Mouse (Mus musculus): ENCODE data around the gene Pdgfa. TPM values are rescaled to one million over a fixed set of nuclear protein-coding genes. Genes with fewer than 3 reads are reported as not detected.

Gene Pdgfa
- polyA plus RNA-seq, 1 experiment from 2014 or later, result 26.8 TPM

DNA sequence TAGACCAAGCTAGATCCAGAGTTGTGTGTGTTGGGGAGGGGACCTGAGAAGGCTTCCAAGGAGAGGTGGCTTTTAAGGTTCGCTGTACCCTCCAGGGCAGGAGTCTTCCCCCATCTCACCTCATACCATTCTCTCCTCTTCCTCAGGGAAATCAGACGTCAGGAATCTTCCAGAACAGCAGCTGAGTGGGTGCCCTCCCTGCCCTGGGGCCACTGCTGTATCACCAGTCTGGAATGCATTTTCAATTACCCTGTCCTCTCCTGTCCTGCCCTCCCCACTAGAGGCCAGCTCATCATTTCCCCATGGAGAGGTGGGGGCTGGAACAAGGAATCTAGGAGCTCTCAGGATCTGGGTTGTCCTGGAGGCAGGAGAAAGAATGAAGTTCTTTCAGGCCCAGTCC lies 13.5 kb upstream of the Pdgfa start:
- H3K4me1 ChIP-seq, result no peaks in the 10 kb centered on the region
- H3K4me3 ChIP-seq, result no peak overlapping the region
- no peak for DNase-seq (ENCODE audit: low spot score)
- 63% methylated on average over 2 of the region's 2 CpGs for WGBS
- H3K27me3 ChIP-seq (ENCODE audit: low read depth, poor library complexity, severe bottlenecking), result peaks cover 9% of the 10 kb centered on the region
- no peaks in the 10 kb centered on the region for H3K9me3 ChIP-seq (replicated peaks)
- H3K27ac ChIP-seq, result no peak overlapping the region
- H3K36me3 ChIP-seq, result no peaks in the 10 kb centered on the region

DNA sequence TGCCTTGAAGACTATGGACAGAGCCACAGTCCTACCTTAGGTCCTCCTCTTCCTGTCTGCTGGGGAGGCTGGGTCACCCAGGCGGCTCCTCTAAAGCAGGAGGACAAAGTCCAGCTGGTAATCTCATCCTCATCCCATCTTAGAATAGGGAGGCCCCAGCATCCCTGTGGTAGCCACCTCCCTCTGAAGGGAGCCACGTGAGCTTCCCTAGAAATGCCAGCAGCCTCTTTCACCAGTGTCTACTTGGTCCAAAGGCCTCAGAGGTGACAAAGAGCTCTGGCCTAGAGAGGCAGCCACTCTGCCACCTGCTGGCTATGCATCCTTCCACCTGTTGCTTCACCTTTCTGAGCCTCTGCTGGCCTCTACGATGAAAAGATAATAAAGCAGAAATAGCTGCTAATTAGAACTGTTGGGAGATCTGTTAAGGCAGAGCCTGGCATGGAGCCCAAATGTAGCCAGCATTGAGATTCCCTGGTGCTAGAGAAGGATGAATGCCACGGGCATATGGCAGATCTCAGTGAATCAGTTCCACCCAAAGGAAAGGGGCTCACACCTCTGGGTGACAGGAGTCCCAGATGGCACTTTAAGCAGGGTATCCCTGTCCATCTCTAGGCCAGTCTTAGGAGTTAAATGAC lies 10.1 kb upstream of the Pdgfa start:
- Histone ChIP-seq H3K36me3 (no peaks in the 10 kb centered on the region), H3K27ac (no peak overlapping the region), H3K4me1 (no peaks in the 10 kb centered on the region), H3K27me3 (ENCODE audit: low read depth, poor library complexity, severe bottlenecking) (peaks cover 16% of the 10 kb centered on the region), H3K9me3 (replicated peaks) (no peaks in the 10 kb centered on the region), H3K4me3 (no peak overlapping the region)
- DNase-seq (ENCODE audit: low spot score), result no peak
- WGBS, result 62% methylated on average over 4 of the region's 4 CpGs

DNA sequence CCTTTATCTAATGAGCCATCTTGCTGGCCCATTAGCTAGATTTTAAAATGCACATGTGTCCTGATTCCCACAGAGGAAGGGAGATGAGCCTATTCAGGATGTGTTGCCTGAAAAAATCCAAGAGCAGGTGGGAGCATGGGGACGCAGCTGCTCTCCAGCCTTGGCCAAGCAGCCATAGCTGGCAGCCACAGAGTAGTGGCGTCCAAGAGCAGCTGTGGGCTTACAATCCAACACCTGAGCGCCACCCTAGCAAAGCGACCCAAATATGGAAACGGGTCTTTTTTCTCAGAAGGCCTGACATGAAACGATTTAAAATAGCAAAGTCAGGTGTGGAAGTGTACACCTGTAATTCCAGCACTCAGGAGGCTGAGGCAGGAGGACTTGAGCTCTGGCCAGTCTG lies 7.4 kb upstream of the Pdgfa start:
- no peak overlapping the region for H3K4me3 ChIP-seq
- 90% methylated on average over 6 of the region's 6 CpGs for WGBS
- H3K27me3 ChIP-seq (ENCODE audit: low read depth, poor library complexity, severe bottlenecking), result peaks cover 33% of the 10 kb centered on the region
- no peak overlapping the region for H3K27ac ChIP-seq
- no peaks in the 10 kb centered on the region for H3K9me3 ChIP-seq (replicated peaks)
- H3K36me3 ChIP-seq, result no peaks in the 10 kb centered on the region
- DNase-seq (ENCODE audit: low spot score), result no peak
- H3K4me1 ChIP-seq, result no peaks in the 10 kb centered on the region

DNA sequence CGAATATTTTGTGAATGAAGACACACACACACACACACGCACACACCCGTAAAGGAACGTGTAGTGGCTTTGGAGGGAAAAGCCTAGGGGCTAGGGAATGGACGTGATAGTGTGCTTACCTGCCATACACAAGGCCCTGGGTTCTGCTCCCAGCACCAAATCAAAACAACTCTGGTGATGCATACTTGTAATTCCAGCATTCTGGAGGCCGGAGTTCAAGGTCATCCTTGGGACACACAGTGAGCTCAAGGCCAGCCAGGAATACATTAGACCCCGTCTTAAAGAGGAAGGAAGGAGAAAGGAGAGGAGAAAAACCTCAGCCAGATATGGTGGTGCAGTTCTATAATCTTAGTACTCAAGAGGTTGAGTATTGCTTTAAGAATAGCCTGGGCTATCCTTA lies 2.5 kb upstream of the Pdgfa start:
- H3K27ac ChIP-seq, result no peak overlapping the region
- H3K4me3 ChIP-seq, result no peak overlapping the region
- no peak for DNase-seq (ENCODE audit: low spot score)
- no peaks in the 10 kb centered on the region for H3K36me3 ChIP-seq
- H3K27me3 ChIP-seq (ENCODE audit: low read depth, poor library complexity, severe bottlenecking), result peaks cover 66% of the 10 kb centered on the region
- peaks cover 41% of the 10 kb centered on the region for H3K4me1 ChIP-seq
- 62% methylated on average over 7 of the region's 7 CpGs for WGBS
- no peaks in the 10 kb centered on the region for H3K9me3 ChIP-seq (replicated peaks)

DNA sequence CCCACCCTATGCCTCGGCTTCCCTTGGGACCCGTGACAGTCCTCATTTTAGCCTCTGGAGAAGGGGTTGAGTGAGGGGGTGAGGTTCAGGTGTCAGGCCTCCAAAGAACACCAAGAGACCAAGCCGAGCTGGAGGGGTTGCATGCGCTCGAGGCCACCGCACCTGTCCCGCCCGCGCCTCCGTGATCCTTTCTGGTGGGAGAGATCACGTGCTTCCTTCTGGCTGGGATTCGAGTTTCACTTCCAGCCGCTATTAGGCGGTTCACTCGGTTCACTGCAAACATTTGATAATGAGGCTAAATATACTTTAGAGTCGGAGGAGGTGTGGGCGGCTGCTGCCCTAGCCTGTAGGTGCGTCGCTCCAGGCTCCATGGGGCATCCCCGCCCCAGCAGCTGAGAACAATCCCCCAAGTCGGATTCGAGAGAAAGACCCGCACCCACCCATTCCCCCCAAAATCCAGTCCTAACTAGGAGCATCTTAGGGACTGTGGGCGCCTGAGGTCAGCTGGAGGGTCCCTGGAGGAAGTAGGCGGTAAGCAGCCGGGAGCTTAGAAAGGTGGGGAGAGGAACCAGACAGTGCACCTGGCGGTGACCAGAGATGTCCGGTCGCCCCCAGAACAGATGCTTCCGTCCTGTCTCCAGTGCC lies 888 bp upstream of the Pdgfa start:
- H3K4me3 ChIP-seq, result peak overlapping the region; percentile 38
- WGBS, result 4% methylated on average over 30 of the region's 30 CpGs
- DNase-seq (ENCODE audit: low spot score), result peak; percentile 68
- H3K27ac ChIP-seq, result peak overlapping the region; percentile 51
- peaks cover 58% of the 10 kb centered on the region for H3K4me1 ChIP-seq
- no peaks in the 10 kb centered on the region for H3K9me3 ChIP-seq (replicated peaks)
- H3K27me3 ChIP-seq (ENCODE audit: low read depth, poor library complexity, severe bottlenecking), result peaks cover 82% of the 10 kb centered on the region
- H3K36me3 ChIP-seq, result no peaks in the 10 kb centered on the region

DNA sequence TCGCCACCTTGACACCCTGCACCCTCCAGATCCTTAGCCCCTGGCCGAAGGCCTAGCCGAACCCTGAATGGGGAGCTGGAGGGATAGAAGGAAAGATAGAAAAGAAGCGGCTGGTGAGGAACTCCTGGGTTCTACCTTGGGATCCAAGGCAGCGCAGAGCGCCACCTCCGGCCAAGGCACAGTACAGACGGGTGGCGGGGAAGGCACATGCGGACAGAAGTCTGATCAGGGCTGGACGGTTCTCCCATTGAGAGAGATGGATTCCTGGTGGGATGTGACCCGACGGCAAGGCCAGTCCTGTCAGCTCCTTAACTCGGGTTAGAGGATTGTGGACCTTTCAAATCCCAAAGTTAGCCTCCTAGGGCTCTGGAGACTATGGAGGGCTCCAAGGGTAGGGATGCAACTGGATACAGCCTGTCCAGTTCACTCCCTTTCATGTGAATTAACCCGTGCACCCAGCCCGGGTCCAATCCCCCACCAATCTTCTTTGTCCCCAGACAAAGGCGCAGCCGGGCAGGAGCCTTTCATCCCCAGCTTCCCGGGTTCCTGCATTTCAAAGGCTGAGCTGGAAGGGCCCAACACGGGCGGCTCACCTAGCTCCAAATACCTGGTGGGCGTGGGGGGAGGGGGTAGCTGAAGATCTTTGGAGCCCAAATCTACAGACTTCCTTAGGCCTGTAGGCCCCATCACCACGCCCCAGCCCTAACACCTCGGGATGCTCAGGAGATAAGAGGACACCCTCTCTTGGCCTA lies 672 bp downstream of the Pdgfa start:
- Histone ChIP-seq H3K27me3 (ENCODE audit: low read depth, poor library complexity, severe bottlenecking) (peaks cover 98% of the 10 kb centered on the region), H3K27ac (peak overlapping the region; percentile 81; the same call in 1 of the 2 replicates), H3K36me3 (no peaks in the 10 kb centered on the region), H3K4me3 (peak overlapping the region; percentile 70), H3K4me1 (peaks cover 73% of the 10 kb centered on the region), H3K9me3 (replicated peaks) (no peaks in the 10 kb centered on the region)
- peak; percentile 56 for DNase-seq (ENCODE audit: low spot score)
- WGBS, result 2% methylated on average over 24 of the region's 24 CpGs

DNA sequence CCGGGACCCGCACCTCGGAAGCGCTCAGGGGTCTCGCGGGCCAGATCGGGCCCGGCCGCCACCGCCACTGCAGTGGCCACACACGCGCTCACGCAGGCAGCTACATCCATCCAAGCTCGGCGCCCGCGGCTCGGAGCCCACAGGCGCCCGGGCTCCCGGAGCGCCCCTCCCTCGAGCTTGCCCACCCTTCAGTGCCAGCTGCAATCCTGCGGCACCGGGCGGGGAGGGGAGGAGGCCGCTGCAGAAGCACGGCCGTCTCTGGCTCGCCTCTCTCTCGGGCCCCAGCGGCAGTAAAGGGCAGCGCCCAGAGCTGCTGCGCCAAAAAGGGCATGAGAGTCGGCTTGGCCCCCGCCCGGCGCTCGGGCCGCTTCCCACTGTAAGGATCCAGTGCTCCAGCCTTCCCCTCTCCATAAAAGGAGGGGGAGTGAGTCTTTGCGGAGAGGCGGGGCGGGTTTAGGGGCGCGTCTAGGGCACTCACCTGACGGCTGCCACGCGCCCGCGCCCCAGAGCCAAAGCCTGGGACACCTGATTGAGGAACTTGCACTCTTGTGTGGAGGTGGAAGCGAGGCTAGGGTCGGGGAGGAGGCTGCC lies 1.4 kb downstream of the Pdgfa start:
- Histone ChIP-seq H3K27me3 (ENCODE audit: low read depth, poor library complexity, severe bottlenecking) (peaks cover 99% of the 10 kb centered on the region), H3K4me1 (peaks cover 77% of the 10 kb centered on the region), H3K4me3 (peak overlapping the region; percentile 70), H3K36me3 (no peaks in the 10 kb centered on the region), H3K9me3 (replicated peaks) (no peaks in the 10 kb centered on the region), H3K27ac (peak overlapping the region; percentile 81)
- under 1% methylated on average over 52 of the region's 52 CpGs for WGBS
- peak; percentile 78 for DNase-seq (ENCODE audit: low spot score)

DNA sequence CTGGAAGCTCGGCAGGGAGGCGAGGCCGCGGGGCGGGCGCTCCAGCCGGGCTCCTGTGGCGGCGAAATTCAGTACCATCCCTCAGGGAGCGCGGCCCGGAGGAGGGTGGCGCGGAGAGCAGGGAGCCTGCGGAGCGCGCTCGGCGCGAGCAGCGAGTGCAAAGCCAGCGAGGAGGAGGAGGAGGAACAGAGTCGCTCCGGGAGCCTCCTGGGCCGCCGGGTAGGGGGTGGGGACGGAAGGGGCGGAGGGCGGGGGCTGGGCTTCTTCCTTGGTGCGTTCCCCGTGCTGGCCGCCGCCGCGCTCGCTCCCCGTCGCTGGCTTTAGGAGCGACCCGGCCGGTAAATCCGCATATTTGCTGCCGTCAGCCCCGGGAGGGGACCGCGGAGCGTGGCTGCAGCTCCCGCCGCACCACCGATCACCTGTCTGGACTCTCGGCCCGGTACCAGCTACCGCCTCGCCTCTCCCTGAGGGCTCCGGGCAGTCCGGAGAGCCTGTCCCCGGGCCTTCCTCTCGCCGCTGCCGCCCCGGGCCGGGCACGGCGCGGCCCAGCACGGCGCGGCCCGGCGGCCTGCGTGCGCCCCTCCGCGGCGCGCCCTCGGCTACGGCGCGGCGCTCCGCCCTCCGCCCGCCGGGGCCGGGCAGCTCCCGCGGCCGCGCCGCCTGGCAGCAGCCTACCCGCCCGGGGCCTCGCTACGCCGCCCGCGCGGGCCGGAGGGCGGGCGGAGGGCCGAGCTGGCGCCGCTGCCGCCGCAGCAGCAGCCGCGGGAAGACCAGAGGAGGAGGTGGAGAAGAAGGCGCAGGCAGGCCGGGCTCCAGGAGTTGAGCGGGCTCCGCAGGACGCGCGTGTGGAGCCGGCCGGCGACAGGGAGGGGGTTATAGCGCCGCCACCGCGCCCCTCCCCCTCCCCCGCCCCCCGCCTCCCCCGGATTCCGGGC lies 2.1 kb downstream of the Pdgfa start:
- Histone ChIP-seq H3K36me3 (no peaks in the 10 kb centered on the region), H3K4me3 (peak overlapping the region; percentile 70), H3K4me1 (peaks cover 77% of the 10 kb centered on the region), H3K9me3 (replicated peaks) (no peaks in the 10 kb centered on the region), H3K27me3 (ENCODE audit: low read depth, poor library complexity, severe bottlenecking) (peaks cover 99% of the 10 kb centered on the region), H3K27ac (peak overlapping the region; percentile 81)
- DNase-seq (ENCODE audit: low spot score), result peak; percentile 77
- 4% methylated on average over 102 of the region's 127 CpGs for WGBS

DNA sequence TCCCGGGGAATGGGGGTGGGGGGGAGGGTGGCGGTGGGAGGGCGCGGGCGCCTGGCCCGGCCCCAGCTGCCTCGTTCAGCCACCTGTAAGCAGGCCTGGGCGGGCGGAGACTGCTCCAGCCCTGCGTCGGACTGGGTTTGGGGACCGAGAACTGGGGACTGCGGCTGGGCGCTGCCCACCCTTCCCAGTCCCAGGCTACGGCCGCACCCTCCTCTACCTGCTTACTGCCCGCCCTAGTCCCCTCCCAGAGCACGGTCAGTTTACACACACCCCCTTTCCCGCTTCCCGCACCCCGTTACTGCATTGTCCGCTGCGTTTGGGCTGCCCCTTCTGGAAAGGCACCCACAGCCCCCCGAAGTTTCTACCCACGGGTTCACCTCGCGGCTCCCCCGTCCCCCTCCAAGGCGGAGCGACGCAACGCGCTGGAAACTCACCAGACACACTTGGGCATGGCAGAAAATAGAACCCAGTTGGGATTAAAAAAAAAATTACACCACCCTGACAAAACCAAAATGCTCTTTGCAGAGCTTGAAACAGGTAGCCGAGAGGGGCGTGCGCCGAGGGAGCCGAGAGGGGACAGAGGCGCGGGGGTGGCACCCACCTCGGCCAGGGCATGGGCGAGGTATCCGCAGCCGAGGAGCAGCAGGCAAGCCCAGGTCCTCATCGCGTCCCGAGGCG lies 2.9 kb downstream of the Pdgfa start:
- WGBS, result under 1% methylated on average over 48 of the region's 48 CpGs
- Histone ChIP-seq H3K27me3 (ENCODE audit: low read depth, poor library complexity, severe bottlenecking) (peaks cover 99% of the 10 kb centered on the region), H3K4me1 (peaks cover 75% of the 10 kb centered on the region), H3K4me3 (peak overlapping the region; percentile 70), H3K27ac (peak overlapping the region; percentile 81), H3K36me3 (no peaks in the 10 kb centered on the region), H3K9me3 (replicated peaks) (no peaks in the 10 kb centered on the region)
- DNase-seq (ENCODE audit: low spot score), result peak; percentile 59

DNA sequence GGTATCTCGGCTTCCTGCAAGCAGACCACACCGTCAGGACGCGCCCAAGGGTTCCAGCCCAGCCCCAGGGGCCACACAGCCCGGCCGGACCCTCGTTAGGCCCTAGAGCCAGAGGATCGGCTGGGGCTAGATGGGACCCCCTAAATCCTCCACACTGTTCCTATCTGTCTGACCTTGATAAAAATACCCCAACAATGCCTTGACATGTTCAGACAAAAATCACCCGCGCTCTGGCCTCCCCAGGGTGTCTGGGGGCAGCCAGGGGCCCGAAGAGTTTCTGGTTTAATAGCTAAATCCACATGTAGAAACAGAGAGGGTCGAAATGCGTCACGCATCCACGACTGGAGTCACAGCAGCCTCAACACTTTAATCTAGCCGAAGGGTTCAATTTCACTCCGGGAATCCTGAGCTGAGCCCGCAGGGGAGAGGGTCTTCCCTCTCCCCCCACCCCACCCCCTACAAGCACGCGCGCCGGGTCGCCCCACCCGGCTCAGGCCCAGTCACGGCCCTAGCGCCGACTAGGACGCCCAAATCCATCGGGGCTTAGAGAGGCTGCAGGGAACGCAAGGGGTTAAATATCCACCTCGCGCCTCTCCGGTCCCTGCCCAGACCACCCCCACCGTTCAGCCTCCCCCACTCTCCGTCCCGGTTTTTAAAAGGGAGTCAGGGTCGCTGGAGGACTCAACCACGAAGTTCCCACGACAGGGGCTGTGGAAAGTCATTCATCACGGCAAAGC lies 3.6 kb downstream of the Pdgfa start:
- Histone ChIP-seq H3K27ac (peak overlapping the region; percentile 81), H3K4me1 (peaks cover 68% of the 10 kb centered on the region), H3K4me3 (peak overlapping the region; percentile 70), H3K27me3 (ENCODE audit: low read depth, poor library complexity, severe bottlenecking) (peaks cover 99% of the 10 kb centered on the region), H3K9me3 (replicated peaks) (no peaks in the 10 kb centered on the region), H3K36me3 (no peaks in the 10 kb centered on the region)
- peak; percentile 64 for DNase-seq (ENCODE audit: low spot score)
- under 1% methylated on average over 40 of the region's 40 CpGs for WGBS

DNA sequence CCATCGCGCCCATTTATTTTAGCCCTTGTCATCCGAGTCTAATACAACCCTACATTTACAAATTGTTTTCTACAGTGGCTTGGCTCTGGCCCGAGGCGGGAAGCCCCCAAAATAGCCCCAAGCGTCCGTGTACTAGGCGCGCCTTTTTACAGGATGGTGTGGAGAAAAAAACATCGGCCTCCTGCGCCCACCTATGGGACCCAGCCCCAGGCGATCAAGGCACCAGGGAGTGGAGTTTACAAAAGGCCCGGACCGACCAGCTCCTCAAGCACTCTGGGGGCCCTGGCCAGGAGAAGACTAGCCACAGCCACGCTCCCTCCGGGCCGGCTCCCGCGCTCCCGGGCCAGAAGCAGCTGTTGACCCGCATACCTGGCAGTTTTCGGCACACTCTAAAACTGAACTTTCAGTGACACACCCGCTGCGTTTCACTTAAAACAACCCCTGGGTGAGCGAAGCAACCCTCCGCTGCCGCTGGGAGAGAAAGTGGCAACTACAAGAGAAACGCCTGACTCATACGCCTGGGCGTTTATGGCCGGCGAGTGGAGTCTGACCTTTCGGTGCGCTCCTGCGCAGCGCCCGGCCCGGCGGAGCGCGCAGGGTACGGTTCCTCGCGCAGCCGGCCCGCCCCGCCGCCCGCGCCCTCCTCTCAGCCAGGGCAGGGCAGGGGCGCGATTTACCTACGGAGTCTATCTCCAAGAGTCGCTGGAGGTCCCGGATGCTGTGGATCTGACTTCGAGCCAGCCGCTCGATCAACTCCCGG lies 4.4 kb downstream of the Pdgfa start:
- H3K27me3 ChIP-seq (ENCODE audit: low read depth, poor library complexity, severe bottlenecking), result peaks cover 98% of the 10 kb centered on the region
- DNase-seq (ENCODE audit: low spot score), result no peak
- peak overlapping the region; percentile 70 for H3K4me3 ChIP-seq
- 0 out of 2 replicates have a peak, but pooled peaks cover 2% of the 10 kb centered on the region for H3K36me3 ChIP-seq
- H3K4me1 ChIP-seq, result peaks cover 60% of the 10 kb centered on the region
- H3K9me3 ChIP-seq (replicated peaks), result no peaks in the 10 kb centered on the region
- peak overlapping the region; percentile 81 for H3K27ac ChIP-seq
- WGBS, result under 1% methylated on average over 59 of the region's 59 CpGs

Data from limb, embryonic 10.5 days (tissue).